Mouse (Mus musculus): ENCODE measurements at regions not wholly inside any gene's neighbourhood (a gene's known extent, or its start where the extent isn't known, plus 50 kb on each side); places are given as distances from the start of the nearest gene placed in this dataset.
A peak's percentile ranks its signal among the peaks of the same experiment; 100 is the strongest.

DNA sequence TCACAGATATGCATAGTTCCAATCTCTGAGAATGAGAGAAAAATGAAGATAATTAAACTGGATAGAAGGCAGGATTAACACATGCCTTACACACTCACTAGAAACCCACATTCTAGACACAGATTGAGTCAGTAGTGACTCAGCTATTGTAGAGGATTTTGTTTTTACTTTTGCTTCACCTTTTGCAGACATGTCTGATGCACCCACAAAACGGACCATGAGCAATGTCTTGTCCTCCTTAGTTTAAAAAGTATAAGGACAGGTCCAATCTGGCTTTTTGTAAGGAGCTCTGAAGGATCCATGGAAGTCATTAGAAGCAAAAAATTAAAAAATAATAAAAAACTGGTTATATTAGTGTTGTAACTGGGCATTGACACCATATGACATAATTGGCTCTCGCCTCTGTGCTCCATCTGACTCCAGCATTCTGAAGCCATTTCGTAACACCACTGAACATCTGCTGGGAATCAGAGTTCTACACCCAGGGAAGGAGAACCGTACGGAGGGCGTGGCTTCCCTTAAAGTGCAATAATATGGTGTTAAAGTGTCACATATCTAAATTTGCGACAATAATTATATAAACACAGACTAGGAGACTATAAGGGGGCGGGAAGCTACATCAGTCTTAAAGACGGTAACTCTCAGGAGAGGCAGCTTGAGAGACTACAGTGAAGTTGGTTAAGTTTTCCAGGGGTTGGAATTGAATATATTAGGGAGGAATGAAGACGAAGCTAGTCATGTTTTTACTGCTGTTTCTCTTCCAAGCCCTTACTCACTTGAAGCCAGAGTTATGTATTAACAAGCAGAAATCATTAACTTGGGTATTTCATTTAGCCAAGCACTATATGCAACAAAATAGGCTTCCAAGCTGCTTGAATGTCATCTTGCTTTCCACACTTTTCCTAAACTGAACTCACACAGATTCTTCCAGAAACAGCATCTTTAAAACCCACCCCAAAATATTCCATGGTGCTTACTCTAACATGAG lies 558.0 kb downstream of the Ebf1 start:
- no peak for DNase-seq (ENCODE audit: low spot score)

DNA sequence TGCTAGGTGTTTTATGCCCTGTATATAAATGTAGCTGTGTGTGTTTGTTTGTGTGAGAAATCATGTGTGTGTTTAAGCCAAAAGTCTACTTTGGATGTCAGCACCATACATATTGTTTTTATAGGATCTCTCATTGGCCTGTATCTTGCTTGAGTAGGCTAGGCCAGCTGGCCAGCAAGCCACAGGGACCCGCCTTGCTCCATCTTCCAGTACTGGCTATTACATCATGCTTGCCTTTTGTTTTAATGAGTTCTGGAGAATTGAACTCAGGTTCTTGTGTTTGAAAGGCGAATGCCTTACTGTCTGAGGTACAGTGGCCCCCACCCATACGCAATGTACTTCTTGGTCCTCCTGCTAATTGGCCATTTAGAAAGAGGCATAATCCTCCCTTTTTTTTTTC lies 559.9 kb downstream of the Ebf1 start:
- no peak for DNase-seq (ENCODE audit: low spot score)

DNA sequence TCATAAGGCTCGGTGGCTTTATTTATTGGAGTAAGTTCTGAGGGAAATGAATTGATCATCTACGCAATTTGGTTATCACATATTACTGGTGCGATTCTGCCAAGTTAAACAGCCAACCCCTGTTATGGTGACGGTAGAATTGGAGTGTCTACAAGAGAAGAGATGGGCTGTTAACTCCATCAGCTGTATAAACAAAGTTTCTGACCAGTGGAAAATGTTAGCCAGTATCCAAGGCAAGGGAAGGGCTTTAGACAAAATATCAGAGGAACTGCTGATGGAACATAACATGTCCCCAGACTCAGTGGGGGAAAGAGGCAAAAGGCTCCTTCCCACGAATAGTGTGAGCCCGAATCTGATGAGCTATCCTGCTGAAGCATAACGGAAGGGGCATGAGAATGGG lies 560.9 kb downstream of the Ebf1 start:
- DNase-seq (ENCODE audit: low spot score), result no peak

DNA sequence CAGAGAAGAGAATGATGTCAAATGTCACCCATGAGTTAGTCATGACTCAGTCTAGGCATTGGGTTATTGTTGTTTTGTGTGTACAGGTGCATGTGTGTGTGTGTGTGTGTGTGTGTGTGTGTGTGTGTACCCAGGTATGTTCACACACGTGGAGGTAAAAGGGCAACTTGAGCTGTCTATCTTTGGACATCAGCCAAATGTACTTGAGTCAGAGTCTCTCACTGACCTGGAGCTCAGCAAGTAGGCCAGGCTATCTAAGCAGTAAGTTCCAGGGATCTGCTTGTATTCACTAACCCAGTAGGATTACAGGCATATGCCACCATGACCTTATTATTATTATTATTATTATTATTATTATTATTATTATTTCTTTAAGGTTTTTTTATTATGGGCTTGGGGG lies 561.9 kb downstream of the Ebf1 start:
- DNase-seq (ENCODE audit: low spot score), result no peak

DNA sequence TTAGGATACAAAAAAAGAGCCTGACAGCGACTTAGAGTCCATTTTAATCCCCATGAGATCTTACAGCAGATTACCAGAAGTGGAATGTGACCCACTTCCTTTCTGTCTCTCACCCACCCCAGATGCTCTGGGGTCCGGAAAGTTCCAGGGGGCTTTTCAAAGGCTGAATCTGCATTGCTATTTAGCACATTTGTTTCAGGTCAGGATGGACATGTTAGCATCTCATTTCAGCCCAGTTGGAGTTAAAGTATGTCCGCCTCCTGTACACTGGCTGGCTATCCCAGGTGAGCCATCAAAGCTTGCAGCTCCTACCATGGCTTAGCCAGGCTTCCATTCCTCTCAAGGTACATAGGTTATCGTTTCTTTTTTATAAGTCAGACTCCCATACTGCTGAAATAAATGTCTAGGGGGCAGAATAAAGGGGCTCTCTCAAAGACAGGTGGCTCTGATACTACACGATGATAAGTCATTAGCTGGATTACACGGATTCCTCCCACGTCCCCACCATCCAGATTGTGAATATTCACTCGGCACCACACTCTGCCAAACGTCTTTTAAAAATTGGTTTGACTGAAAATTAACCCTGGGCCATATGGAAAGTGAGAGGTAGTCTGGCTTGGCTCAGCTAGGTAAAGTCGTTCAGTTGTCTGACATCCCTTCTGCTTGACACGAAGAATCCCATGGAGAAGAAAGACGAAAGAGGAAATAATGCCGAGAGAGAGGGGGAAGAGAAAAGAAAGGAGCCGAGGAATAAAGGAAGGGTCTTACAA lies 573.7 kb downstream of the Ebf1 start:
- DNase-seq (ENCODE audit: low spot score), result no peak

DNA sequence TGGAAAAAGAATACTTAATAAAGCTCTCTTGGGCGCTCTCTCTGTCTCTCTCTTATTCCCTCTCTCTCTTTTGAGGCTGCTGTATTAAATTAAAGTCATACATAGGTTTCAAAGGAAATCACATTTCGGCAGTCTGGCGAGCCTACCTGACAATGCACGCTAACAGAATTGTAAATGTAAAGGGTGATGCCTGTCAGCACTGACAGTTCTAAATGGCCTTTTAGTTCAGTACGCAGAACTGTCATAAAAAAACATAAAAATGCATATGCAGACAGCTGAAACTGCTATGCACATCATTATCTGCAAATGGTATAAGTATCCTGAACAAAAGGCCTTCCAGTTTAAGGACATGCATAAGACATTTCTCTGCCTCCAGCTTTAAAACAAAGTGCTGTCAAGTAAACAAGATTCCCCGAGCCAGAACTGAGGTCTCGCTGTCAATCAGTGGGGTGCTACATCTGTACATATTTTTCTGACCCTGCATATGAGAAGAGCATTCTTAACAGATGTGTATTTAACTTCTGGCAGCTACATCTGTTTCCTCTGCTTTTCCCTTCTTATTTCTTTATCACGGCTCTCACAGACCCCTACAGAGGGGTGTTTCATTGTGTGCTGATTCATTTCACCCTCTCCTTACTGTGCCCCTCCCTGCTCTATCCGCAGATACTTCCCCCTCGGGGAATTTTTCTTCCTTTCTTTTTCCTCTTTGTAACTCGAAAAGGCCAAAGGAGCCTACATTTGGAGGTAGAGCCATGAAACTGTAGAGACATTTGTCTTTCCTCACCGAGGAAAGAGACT lies 574.5 kb downstream of the Ebf1 start:
- no peak for DNase-seq (ENCODE audit: low spot score)

DNA sequence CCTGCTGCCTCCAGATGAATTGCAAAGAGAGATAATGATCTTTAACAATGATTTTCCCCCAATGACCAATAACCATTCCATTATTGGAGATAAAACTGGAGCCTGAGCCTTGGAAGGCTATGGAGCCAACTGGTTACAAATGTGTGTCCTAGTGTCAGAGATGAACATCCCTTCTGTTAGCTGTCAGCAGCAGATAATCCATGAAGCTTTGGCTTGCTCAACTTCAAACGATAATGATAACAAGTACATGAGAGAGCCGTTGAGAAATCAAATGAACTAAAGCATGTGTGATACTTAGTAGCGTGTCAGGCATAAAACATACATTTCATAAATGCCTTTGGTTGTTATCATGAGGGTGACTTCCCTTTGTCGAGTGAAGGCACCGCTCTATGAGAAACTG lies 576.2 kb downstream of the Ebf1 start:
- no peak for DNase-seq (ENCODE audit: low spot score)

DNA sequence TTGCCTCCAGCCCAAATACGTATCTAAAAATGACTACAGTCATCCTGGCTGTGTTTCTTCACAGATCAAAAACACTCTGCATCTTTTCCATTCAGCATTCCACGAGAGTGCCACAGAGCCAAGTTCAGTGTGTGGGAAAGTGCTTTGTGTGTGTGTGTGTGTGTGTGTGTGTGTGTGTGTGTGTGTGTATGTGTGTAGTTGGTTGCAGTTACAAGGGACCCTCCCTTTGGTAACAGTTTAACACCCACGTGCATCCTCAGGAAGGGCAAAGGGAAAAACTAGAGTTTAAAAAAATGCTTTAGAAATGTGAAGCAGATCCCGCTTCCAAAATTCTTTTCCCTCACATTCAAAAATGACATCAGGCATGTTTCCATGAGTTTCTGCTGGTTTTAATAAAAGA lies 582.4 kb downstream of the Ebf1 start:
- no peak for DNase-seq (ENCODE audit: low spot score)

DNA sequence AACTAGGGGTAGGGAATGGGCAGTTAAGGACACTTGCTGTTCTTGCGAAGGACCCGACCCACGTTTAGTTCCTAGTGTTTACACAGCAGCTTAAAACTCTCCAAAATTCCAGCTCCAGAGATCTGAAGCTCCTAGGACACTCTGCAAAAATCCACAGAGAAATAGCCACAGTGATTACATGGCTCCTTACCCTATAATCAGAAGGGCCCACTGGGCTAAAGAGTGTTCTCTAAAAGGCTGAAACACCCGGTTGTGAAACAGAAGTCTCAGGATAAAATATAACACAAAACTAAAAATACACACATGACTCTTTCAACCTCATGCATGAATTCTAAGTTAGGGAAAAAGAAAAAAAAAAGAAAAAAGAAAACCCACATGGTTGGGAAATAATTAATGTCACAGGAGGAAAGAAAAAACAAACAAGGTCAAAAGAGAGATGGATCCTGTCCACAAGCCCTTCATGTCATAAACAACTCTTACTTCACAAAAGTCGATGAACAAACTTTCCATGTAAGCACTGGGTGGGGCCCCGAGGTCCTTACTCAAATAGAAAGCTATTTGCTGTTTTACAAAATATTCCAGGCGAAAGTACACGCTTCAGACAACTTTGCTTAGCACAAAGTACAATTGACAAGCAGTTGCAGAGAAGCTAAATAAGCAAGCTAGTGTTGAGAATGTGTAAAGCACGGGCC lies 583.7 kb downstream of the Ebf1 start:
- DNase-seq (ENCODE audit: low spot score), result no peak

DNA sequence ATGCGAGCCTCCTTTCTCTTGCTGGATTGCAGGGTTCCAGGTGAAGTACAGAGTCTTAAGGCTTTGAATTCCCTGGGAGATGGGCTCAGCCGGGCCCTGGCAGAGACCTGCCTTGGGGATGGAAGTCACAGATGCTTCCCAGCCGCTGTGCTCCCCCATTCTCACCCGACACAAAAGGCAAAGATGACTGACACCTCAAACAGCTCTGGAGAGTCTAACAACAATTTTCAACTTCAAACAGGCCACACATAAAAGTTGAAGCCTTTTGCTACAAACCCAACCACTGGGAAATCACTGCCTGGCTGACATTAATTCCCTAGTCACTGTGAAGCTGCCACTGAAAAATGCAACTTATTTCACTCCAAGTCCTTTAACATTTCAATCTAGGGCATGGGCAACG lies 586.3 kb downstream of the Ebf1 start:
- no peak for DNase-seq (ENCODE audit: low spot score)

DNA sequence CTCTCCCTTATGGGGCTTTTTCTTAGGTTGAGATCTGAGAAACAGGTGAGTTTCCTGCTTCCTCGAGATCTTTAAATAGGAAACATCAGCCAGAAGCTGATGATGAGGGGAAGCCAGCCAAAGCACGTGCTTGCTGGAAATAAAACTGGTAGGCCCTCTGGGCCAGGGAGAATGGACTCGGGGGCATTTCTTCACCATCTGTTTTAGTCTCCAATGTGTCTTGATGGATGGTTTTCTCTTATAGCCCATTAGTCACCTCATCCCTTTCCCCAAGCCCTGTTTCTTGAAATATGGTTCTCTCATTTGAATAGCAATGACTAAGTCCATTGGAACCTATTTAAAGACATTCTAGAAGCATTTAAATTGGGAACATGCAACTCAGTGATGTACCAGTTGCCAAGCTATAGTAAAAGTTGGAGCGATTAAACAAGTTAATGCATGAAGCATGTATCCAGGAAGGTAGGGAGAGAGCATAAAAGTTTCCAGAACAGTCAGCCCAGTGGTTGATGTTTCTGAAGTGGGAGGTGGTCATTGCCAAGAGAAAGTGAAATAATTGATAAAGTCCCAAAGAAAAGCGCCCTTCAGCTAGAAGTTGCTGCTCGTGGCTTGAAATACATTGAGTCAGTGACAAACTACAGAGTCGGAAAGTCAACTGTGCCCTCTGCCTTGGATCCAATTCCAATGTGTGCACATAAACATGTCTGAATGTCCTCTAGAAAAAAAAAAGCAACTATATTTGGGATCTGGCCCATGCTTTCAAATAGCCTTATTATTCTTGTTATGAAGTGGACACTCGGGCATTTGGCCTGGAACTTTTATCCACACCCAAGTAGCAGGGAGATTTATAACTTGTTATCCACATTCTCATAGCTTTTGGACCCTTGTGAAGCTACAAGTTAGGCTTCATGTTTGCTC lies 589.8 kb downstream of the Ebf1 start:
- no peak for DNase-seq (ENCODE audit: low spot score)

DNA sequence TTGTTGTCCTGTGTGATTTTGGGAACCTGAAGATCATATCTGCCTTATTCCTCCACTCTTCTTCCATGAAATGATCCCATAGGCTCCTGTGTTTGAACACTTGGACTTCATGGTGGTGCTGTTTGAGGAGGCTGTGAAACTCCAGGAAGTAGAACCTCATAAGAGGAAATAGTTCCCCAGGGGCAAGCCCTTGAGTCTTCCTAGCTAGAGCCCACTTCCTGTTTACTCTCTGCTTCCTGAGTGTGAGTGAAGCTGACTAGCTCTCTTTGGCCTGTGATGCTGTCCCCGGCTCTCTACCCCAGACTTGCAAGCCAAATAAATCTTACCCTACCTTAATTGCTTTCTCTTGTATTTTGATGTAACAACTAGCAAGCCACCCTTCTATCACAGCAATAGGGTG lies 597.0 kb downstream of the Ebf1 start:
- DNase-seq (ENCODE audit: low spot score), result no peak

DNA sequence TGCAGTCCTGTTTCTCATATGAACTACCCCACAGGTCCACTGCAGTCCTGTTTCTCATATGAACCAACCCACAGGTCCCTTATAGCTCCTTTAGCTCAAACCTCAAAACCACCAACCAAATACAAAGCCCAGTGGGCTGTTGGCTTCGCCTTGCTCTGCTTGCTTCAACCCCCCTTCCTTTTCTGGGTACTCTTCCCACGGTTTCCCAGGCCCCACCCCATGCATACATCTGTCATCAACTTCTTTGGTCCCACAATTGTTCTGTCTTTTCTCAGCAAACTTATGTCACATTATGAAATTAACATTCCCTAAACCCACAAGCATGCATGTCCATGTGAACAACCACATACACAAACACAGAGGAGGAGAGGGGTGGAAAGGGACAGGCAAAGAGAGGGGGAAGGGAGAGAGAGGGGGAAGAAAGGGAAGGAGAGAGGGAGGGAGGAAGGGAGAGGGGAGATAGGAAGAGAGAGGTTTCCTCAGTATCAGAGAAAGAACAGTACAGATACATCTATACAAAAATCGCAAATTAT lies 599.9 kb downstream of the Ebf1 start:
- no peak for DNase-seq (ENCODE audit: low spot score)

DNA sequence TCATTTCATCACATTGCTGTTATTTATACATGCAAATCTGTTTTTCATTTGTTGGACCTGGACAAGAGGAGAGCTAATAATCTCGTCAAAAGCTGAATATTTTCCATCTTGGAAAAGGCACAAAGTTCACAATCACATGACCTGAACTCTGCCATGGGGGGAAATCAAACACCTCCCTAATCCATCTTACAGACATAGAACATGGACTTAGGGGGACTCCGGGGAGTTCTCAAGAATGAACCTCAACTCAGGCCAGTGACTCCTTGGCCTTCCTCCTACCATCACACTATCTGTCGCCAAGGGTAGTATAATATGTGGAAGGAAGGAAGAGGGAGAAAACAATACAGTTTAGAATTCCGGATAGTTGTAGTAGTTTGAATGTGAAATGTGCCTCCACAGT lies 602.1 kb downstream of the Ebf1 start:
- no peak for DNase-seq (ENCODE audit: low spot score)

DNA sequence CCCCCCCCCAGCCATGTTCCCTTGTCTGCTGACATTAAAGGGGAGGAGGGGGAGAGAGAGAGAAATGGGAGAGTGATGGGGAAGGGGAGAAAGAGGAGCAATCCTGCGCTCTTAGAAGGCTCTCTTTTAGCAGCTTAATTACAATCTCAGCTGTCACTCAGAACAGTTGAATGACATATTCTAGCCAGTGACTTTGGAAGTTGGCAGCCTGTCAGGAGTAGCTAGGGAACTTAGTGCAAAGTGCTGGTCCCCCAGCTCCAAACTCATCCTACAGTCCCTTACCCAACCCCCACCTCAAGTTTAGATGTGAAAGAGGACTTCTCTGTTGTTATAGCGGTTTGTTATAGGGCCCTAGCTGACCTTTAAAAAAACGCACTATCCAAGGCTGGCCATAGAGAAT lies 604.9 kb downstream of the Ebf1 start:
- no peak for DNase-seq (ENCODE audit: low spot score)

DNA sequence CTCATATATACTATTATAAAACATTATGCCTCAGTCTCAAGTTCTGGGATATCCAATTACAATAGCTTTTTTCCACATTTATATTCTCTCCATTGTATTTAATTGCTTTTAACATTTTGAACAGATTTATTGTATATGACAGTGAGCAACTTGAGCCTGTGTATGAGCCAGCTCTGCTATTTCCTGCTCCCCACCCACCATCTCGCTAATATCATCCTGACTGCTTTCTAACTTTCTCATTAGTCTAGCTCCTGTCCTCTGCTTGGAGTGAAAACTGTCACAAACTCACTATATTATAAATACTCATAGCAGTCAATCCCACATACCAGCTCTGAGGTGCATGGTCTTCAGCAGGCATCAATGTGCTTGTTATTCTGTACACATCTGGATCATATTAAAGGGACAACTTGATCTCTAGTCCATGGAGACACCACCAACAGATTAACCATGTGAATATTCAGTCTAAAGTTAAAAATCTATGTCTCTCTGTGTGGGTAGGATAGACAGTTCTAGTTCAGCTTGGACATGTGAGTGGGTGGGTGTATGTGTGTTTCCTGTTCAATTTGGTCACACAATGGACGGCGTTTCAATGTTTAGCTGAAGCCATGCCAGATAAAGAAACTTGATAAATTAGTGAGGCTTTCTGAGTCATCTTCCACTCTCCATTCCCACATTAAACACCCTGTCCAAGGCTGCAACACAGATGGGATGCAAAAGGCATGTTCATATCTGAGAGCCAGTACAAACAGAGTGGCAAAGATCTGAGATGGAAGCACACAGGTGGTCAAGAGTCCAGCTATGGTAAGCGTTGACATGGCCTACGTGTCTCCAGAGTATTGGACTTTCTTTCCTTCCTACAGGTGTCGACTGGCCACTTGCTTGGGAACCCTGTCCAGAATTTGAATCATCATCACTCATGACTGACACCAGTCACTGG lies 616.1 kb upstream of the Clint1 start:
- DNase-seq (ENCODE audit: low spot score), result no peak

DNA sequence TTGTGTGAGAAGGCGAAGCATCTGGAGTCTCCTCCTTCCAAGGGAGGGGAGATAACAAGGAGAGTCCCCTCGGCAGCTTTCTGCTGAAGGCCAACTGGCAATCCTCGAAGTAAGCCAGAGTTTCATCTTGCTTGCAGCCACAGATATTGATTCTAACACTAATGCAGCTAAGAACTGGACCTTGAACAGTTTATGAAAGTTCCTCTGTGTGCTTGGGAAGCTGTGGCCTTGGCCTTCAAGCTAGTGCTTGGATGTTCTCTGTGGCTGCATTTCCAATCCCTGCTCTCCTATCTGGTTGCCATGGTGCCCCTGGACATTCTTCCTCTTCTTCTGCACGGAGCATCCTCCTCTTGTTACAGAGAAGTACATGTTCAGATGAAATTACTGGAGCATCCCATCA lies 614.8 kb upstream of the Clint1 start:
- peak; percentile 53 for DNase-seq (ENCODE audit: low spot score)

DNA sequence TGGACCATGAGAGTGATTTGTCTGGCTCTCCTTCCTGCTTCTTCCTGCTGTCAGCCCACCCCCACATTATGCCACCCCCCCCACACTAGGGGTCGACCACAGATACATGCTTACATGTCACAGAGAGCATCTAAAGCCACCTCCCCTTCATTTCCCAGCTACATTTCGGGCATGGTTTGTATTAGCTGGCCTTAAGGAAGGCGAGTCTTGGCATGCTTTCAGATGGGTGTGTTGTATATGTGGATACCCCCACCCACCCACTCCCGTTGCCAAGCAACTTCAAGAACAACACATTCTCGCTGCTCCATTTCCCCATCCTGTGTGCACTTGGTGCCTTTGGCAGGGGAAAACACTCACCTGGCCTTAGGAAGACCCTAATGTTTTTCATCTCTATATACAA lies 612.8 kb upstream of the Clint1 start:
- DNase-seq (ENCODE audit: low spot score), result no peak

DNA sequence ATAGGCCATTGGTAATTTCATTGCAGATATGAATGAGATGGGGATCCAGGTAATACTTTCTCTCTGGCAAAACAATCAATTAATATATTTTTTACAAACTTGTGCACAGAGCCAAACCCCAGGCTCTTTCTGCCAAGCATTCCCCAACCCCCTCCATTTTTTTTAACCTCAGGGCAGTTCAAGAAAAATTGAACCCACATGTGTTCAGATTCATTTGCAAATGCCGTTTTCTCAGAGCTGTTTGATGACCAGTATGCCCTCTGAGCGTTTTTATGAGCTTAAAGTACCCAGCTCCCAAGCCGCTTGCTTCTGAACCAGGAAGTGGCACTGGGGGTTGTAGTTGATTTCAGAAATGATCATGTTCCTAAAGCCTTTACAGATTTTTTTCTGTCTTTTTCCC lies 611.4 kb upstream of the Clint1 start:
- DNase-seq (ENCODE audit: low spot score), result no peak

Measured in ovary, adult 18-20 months (tissue).